24 mouse cellular contexts compared by ENCODE assay signal in the genomic region with DNA sequence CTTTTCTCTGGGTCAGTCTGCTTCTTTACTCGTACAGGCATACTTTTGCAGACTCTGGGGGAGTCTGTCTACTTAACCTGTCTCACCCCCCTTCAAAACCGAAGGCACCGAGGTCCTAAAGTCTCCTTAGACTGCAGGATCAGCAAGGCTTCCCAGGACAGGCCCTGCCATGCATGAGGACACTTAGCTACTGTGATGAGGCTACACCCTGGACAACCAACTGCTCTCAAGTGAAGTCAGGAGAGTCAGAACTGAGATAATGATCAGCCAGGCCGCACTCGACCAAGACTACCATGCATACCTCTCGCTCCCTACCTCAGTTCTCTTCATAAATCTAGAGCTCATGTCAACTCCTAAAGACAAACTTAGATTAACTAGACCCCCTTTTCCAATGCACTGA.
DNase-seq lines count a peak whose midpoint lies in the region; ATAC-seq lines count a peak whose summit lies in the region.
"Had no signal": no experiment of that assay in that cellular context is flagged by ENCODE, and none has a peak within 500 bp of the region (broad histone marks: within the 10 kb centered on the region; RNA-seq: fewer than 3 reads in every experiment).

No protein-coding gene starts in this region.

- peak; percentile 44 for DNase-seq in kidney, adult 9 months
- DNase-seq in kidney, adult 8-10 months, result no peak
- no peak for DNase-seq in kidney, postnatal 14 days
- peak; percentile 8 to 37 for DNase-seq in kidney, postnatal 4 days
- no peak for DNase-seq in thymus, postnatal 0 days (ENCODE audit: low spot score)
- DNase-seq: adrenal gland, adult 2 months; adrenal gland, postnatal 14 days; cerebellum, adult 11 months; cerebellum, adult 2 months; cerebellum, adult 9-11 months; cerebellum, postnatal 25 days; forebrain, postnatal 0 days; gastrocnemius, adult 2 months; gastrocnemius, postnatal 14 days; heart, adult 11 months; heart, postnatal 14 days; heart, postnatal 4 days had no signal

- 52% methylated on average over 6 of the region's 6 CpGs for WGBS in kidney, embryonic 16.5 days

- H3K27ac ChIP-seq in kidney, embryonic 16.5 days (ENCODE audit: low read length), result no peak overlapping the region
- H3K27ac ChIP-seq: embryonic facial prominence, embryonic 12.5 days; embryonic facial prominence, embryonic 15.5 days; heart, embryonic 10.5 days; heart, embryonic 13.5 days; hindbrain, embryonic 14.5 days had no signal

- no peak overlapping the region for H3K9ac ChIP-seq in kidney, embryonic 16.5 days (replicated peaks; ENCODE audit: low read length)
- H3K9ac ChIP-seq: embryonic facial prominence, embryonic 12.5 days; embryonic facial prominence, embryonic 15.5 days; forebrain, postnatal 0 days; heart, embryonic 13.5 days; hindbrain, embryonic 14.5 days had no signal

- no peak overlapping the region for H3K4me2 ChIP-seq in kidney, embryonic 16.5 days (replicated peaks; ENCODE audit: low read depth, low read length)
- H3K4me2 ChIP-seq: embryonic facial prominence, embryonic 12.5 days; embryonic facial prominence, embryonic 15.5 days; heart, embryonic 13.5 days; hindbrain, embryonic 14.5 days had no signal

- peaks cover 10% of the 10 kb centered on the region for H3K4me1 ChIP-seq in kidney, embryonic 16.5 days (ENCODE audit: insufficient read depth, low read length)

- no peak overlapping the region for H3K4me3 ChIP-seq in kidney, embryonic 16.5 days (ENCODE audit: low read length)
- H3K4me3 ChIP-seq: embryonic facial prominence, embryonic 12.5 days; embryonic facial prominence, embryonic 15.5 days; gastrocnemius, adult 2 months; heart, embryonic 10.5 days; heart, embryonic 13.5 days had no signal

- H3K9me3 ChIP-seq in kidney, embryonic 16.5 days (ENCODE audit: low read length), result no peaks in the 10 kb centered on the region
- H3K9me3 ChIP-seq: embryonic facial prominence, embryonic 12.5 days; embryonic facial prominence, embryonic 15.5 days; heart, embryonic 10.5 days; heart, embryonic 13.5 days had no signal

- no peaks in the 10 kb centered on the region for H3K36me3 ChIP-seq in kidney, embryonic 16.5 days (ENCODE audit: insufficient read depth, low read length)
- H3K36me3 ChIP-seq: embryonic facial prominence, embryonic 12.5 days; embryonic facial prominence, embryonic 15.5 days; heart, embryonic 10.5 days had no signal

- ATAC-seq in kidney, embryonic 16.5 days (ENCODE audit: low FRiP score, low TSS enrichment), result peak; percentile 86
- ATAC-seq: forebrain, embryonic 14.5 days; forebrain, postnatal 0 days had no signal

- no peaks in the 10 kb centered on the region for H3K27me3 ChIP-seq in kidney, embryonic 16.5 days (ENCODE audit: insufficient read depth, low read length)
- H3K27me3 ChIP-seq: embryonic facial prominence, embryonic 12.5 days; embryonic facial prominence, embryonic 15.5 days; heart, embryonic 13.5 days had no signal

Comparison
In these comparisons a context has a peak if more than half of its experiments do, and no peak if none do; other contexts are left out.
1. DNase-seq: peak in kidney, adult 9 months (single experiment) and kidney, postnatal 4 days (2 of 2); none in kidney, adult 8-10 months (0 of 2), kidney, postnatal 14 days (single experiment) and thymus, postnatal 0 days (single experiment).